Mouse (Mus musculus) thymus, postnatal 0 days (tissue): ENCODE results near the gene Csmd2. TPM values are rescaled to one million over a fixed set of nuclear protein-coding genes. Genes with fewer than 3 reads are reported as not detected.
"Not testable (repeated sequence)": the region's sequence is repeated elsewhere in the genome, so short reads cannot be mapped to it uniquely, and the experiment has no call there.

Source experiments
- DNase-seq: peaks from one replicate; pipeline ENCODE4 v3.0.0-alpha.2; 2015; ENCODE audit warnings: low spot score
- polyA plus RNA-seq: library from polyadenylated mRNA; unstranded; fragments of >200 nt; fragmentation: Nextera tagmentation; extraction: Ambion mirVana; gene quantifications from 2 replicates; pipeline ENCODE4 v1.2.1, GENCODE M21; 2015

The Csmd2 gene
- polyA plus RNA-seq, 1 experiment from 2014 or later: 0.10 TPM

DNA sequence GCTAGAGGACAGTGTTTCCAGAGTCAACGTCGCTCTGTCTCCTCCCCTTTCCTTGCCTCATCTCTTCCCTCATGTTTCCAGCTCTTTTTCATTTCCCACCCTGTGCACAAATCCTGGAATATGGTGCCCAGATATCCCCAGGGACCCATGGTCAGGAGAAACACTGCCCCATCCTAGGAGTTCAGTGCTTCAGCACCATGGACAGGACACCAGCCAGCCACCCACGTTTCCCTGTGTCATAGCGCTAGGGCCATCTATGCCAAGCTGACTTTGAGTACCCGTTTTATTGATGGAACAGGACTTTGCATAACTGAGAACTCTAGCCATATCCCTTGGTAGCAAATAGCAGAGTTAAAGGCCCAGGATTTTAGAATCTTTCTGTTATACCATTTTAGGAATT is 55.0 kb downstream of the Csmd2 start:
- DNase-seq: no peak

DNA sequence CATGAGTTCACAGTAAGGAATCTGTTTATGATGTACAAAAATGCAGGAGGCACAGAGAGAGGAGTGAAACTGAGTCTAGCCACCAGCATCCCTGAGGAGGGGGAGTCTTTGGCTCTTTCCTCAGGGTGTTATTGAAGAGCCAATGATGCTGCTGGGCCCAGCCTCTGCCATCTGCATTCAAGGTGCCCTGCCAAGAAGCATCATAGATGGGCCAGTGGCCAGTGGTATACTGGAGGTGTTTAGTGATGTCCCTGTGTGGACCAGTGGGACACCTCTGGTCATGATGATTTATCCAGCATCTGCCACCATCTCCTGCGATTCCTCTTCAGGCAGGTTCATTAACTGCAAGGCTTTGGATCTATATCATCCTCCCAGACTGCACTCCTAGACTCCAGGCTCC is 61.1 kb downstream of the Csmd2 start:
- no peak for DNase-seq

DNA sequence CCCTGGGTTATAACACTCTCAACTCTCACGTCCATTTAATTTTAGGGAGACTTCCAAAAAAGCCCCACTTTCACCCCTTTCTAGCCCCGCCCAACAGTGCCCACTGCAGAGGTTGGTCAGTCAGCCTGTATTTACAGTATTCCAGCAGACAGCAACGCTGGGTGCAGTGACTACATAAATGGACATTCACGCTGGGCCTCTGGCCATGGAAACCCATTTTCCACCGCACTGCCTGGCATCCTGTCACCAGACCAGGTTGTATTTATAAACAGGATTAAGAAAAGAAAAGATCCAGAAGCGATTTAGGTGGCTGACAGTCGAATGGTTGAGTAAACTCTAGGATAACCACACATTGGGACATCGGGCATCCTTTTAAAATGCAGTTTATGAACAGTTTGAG is 65.0 kb downstream of the Csmd2 start:
- DNase-seq: no peak

DNA sequence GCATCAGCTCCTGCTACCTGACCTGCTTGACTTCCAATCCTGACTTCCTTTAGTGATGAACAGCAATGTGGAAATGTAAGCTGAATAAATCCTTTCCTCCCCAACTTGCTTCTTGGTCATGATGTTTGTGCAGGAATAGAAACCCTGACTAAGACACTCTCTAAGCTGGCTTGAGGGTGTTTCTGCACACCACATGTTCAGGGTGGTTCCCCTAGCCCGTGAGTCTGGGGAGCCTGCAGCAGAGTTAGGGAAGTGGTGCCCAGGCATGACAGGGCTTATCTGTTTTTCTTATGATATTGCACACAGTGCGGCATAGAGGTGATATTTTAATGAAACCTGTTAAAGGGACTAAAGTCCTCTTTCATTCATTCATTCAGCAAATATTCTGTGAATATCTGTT is 73.6 kb downstream of the Csmd2 start:
- not testable (repeated sequence) for DNase-seq

DNA sequence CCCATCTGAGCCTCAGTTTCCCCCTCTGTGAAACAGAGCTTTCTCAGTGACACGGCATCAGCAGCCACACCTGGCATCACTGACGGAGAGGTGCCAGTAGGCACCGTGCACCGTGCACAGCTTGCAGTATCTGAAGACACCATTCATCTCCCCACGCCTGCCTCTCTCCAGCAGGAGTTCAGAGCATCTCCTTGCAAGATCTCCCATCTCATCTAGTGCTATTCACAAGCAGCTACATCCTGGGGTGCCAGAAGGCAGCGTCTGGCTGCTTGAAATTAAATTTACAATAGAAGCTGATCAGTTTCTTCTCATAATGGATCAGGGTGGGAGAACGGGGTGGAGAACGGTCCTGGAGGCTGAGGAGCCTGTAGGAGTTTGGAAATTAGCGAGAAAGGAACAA is 79.5 kb downstream of the Csmd2 start:
- no peak for DNase-seq

DNA sequence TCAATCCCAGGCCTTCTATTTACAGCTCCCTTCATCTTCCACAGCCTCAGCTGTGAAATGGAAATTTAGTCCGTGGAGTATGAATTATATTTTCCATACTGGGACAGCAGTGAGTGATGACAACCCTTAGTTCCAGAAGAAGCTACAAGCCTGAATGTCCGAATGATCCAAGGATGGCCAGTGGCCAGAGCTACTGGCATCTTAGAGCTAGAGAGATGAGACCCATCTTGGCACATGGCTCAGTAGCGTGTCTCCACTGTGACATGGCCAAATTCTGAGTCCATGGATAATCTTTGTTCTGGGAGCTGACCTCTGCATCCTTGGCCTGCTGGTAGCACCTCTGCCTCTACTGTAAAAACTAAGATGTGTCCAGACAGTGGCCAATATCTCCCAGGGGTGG is 96.8 kb downstream of the Csmd2 start:
- DNase-seq: no peak

DNA sequence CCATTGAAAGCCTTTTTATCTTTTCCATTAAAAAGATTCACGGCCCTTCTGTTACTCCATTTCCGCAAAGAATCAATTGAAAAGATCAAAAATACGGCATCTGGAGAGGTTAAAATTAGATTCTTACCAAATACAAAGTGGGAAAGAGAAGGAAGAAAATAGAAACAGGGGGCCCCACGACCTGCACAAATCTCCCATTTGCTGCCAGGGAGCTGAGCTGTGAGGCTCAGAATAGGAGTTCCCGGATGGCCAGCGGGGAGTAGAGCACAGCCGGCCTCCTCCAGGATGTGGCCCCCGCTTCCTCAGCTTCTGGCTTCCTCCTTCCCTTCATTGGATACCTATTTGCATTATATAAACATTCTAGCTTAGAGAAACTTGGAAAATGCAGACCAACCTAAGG is 97.4 kb downstream of the Csmd2 start:
- no peak for DNase-seq

DNA sequence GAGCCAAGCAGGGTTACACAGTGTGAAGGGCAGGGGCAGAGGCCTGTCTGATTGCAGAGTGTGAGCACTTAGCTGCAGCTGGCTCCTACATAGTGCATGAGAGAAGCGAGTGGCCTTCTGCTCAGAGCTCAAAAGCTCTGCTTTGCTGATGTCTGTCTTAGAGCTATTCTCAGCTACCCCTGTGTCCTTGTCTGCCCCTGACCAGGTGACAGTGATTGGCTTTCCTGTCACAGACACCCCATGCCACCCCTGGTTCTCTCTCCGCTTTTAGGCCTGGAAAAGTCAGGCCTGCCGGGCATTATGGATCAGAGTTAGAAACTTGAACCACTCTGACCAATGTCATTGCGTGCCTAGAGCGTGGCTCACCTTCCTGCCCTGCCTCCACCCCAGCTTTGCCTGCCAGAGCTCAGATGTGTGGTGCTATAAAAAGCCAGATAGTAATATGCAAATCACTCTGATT is 99.5 kb downstream of the Csmd2 start:
- no peak for DNase-seq

DNA sequence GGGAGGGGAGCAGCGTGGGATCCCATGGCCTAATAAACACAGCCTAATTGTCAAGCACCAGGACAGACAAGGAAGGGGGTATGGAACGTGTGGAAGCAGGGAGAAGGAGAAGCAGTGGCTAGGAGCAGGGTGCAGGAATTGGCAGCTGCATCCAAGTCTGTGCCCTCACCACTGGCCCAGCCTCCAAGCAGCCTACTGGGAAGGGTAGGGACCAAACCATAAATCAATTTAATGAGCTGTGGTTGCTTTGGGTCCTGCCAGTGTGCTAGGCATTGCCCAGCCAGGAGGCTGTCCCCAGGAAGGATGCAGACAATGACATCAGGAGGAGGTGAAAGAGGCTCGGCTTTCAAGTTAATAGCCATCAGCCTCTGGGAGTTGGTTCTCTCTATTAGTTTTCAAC is 100.0 kb downstream of the Csmd2 start:
- DNase-seq: no peak

DNA sequence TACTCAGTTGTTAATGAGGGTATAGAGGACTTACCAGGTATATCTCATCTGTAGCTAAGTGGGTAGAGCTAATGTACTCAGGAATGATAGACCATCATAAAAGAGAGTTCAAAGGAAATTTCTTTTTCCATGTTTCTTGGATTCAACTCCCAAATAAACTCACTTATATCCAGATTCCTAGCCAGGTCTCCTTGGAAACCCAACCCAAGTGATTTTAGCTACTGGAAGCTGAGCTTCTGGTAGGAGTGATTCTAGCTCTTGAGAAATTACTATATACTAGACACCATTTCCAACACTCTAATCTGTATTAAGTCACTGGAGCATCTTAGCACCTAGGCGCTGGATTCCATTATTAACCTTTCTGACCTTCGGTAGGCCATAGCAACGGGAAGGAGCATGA is 100.6 kb downstream of the Csmd2 start:
- DNase-seq: no peak

DNA sequence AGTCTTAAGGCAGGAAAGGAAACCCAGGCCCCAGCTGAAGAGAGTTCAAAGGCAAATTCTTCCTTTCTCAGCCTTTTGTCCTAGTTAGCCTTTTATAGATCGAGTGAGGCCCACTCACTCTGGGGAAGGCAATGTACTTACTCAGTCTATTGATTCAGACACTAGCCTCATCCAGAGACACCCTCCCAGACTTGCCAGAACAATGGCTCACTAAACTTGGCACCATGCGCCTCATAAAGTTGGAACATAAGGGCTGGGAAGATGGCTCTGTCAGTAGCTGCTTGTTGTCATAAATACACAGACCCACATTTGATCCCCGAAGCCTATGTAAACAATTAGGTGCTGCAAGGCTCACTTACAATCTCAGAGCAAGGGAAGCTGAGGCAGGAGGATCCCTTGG is 104.3 kb downstream of the Csmd2 start:
- DNase-seq: no peak

DNA sequence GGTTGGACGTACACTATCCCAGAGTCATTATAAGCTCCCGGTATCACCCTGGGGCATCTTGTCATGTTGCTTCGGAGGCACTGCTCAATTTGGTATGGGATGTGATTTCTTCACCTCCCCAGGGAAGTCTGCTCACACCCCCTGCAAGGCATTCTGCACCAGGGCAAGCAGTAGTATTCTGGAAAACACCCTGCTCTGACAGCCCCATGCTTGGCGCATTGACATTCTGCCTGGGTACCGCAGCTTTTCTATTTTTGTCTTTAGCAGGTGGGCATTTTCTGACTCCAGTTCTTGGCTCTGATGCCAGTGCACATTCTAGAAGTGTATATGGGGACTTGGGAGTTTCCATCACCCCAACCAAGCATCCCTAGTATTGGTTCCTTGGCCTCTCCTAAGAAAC is 111.9 kb downstream of the Csmd2 start:
- no peak for DNase-seq

DNA sequence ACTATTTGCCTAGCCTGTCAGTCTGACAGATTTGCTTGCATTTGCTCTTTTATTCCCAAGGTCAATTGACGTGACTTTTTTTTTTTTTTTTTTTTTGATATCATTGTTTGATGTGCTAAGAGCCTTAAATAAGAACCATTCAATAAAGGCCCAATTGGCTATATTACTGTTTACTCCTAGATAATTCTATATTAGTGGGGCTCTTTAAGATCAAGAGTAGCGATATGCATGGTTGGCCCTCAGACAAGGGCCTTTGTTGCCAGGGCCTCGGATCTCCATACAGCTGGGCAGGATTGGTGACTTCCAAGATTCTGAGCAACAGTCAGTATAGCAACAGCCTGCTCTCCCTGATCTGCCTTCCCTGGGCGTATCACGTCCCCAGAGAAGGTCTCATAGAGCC is 112.9 kb downstream of the Csmd2 start:
- no peak for DNase-seq

DNA sequence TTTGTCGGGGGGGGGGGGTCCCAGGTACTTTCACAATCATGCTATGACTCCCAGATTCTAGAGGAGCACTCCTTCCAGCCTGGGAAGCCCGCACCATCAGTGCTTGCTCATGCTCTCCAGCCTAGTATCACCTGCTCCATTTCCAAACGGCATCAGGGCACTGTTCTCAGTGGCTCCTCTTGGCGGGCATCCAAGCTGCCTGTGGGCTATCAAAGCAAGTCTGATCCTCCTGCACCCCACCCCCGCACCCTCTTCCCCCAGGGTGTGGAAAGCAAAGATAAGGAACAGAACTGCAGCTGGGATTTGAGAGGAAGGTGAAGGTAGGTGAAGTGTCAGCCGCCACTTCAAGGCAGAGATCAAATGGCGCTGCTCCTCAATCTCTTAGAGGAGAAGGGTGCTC is 128.7 kb downstream of the Csmd2 start:
- no peak for DNase-seq

DNA sequence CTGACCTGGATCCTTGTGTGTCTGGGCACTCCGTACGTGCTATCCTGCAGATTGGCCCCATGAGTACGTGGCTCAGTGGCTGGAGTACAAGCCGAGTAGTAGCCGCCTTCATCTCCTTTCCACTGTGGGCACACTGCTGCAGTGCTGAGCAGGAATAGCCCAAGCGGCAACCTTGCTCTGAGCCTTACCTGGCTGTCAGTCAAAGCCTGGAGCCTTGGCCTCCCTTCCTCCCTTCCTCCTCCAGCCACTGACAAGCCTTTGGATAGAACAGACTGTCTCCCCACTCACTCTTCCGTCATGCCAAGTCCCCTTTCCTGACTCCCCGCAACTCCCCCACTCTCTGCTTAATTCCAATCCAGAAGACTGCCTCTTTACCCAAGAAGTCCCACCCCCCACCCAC is 135.6 kb downstream of the Csmd2 start:
- DNase-seq: no peak

DNA sequence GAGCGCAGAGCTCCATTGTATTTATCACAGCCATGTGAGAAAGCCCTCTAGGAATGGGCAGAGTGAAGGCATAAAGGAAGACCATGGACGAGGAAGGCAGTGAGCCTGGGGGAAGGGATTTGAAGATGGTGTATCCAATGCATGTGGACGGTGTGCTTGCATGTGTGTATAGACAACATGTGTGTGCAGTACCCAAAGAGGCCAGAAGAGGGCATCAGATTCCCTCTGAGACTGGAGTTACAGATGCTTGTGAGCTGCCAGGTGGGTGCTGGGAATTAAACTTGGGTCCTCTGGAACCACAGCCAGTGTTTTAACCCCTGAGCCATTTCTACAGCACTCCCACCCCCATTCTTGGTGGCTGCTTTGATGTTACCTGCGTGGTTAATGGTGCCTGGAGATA is 137.1 kb downstream of the Csmd2 start:
- no peak for DNase-seq

DNA sequence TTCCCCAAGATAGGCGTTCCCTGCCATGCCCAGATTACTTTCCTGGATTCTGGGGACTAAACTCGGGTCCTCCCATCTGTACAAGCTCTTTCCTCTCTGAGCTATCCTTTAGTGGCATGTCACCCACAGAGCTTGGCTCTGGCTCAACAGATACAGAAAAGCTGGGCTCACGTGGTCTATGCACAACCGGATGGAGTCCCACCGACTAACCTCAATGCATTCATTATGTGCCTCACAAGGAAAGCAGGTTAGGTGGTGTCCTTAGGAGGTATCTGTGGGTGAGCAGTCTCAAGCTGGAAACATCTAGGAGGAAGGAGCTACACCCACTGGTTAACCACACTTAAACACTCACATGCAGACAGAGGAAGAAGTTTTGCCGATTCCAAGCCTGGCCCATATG is 140.9 kb downstream of the Csmd2 start:
- no peak for DNase-seq

DNA sequence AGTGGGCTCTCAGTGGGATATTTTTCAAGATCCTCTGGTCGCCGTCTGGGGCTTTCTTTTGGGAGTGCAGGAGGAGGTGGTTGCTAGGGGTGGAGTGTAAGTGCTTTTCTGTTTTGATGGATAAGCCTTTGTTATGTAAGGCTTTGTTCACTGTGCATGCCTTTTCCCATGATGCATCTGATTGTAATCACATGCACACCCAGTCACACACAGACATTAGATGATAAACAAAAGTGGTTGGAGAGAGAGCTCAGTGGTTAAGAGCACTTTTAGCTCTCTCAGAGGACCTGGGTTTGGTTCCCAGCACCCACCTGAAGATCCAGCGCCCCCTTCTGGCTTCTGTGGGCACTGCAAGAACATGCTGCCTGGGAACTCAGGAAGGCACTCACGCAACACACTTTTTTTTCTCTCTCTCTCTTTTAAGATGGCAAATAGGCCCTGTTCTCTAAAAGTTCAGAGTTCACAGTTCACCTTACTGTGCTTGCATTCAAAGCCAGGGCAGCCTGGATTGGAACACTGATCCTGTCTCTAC is 143.0 kb downstream of the Csmd2 start:
- no peak for DNase-seq

DNA sequence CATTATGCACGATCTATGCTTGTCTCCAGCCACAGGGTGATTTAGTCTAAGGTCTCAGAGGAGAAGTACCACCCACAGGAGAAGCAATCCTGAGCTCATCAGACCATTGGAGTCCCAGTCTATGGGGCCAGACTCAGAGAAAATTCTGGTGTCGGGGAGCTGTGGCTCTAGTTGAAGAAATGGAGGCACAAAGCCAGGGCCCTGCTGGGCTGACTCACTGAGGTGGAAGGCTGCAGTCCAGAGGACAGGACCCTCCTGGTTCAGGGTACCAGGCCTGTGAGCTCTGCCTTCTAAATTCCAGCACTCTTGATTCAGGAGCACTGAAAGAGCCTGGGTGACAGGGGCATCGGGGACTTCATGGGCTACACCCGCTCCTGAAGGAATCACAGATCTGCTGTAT is 144.0 kb downstream of the Csmd2 start:
- DNase-seq: no peak

DNA sequence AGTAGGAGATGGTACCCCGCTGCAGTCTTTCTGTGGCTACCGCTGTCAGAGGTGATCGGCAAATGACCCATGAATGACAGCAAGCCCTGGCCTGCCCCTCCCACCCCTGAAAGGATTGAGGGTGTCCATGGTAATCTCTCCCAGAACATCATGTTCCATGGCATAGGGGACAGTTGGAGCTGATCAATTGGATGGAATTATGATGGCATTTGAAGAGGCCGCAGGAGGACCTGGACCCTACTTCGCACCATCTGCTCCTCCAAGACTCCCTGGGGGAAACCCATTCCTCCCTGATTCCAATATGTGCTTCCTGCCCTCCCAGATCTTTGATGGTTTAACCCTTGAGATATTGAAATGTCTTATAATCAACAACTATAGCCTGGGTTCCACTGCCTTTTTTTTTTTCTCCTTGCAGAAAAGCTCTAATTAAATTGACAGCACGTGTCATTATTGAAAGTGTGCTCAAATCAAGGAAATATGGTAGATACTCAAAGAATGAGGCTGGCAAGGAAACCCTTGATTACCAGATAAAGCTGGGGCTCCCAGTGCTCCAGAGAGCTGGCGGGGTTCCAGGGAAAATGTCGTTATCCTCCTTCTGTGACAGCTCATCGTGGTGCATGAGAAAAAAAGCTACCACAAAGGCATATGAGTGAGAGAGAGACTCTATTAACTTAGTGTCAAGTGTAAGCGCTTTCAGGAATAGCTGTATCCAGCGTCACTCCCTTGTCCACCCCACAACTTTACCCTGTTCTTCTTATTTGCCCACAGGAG is 145.4 kb downstream of the Csmd2 start:
- no peak for DNase-seq

DNA sequence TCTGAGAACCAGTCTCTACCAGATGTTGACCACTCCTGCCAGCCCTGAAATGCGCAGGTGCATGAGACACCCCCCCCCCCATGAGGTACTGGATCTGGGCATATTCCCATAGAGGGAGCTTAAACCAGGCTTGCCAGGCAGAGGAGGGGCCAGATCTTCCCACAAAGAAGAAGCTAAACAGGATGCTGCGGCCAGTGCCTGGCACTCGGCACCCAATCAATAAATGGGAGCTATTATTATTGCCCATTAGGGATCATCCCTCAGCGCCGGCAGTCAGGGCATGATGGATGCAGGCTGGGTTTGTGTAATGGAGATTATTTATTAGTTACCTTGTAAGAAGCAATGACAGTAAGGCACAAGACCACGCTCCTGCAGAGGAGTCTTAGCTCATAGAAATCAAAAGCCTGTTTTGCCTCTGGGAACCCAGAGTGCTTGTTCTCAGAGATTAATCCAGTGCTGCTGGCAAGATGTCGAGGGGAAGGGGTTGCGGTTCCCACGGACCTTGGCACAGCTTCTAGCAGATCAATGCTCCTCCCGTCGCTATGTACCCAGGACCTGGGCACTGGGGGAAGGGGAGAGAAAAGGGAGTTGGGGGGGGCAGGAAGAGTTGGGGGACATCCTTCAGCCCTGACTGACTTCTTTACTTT is 146.8 kb downstream of the Csmd2 start:
- DNase-seq: no peak

DNA sequence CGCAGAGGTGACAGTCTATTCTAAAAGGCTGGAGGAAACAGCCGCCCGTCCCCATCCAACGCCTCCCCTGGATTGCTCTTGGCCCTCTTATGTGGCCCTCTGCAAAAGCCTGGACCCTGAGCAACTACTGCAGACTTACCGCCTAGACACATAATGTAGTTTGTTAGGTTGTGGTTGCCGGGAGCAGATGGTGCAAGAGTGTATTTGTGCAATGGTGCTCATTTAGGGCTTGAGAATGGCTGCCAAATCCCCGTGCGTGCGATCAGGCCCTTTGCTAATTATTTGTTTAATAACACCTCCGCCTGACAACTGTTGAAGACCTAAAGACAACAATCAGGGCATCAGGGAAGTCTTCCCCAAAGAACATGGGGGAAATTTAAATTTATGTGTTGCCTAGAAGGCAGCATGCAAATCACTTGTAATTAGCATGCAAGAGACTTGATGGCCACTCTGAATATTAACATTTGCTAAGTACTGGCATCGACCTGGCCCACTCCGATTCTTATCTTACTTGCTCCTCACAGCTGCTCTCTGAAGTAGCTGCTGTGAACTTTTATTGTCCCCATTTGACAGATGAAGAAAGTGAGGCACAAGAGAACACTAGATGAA is 147.5 kb downstream of the Csmd2 start:
- DNase-seq: no peak

DNA sequence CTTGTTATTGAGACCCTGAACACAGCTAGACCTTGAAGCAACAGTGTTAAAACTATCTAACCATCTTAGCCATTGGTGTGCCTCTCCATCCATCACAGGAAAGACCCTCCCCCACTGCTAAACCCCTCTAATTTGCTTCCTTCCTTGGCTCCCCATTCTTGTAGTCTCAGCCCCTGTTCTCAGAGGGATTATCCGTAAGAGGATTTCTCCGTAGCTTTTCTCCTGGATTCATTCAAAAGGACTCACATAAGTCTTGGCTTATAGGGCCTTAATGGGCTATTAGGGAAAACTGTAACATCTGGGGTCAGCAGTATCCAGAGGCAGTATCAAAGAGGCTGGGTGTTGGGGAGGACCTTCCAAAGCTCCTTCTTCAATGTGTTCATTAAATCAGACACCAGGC is 152.3 kb downstream of the Csmd2 start:
- no peak for DNase-seq
